Mouse (Mus musculus): ENCODE data around the gene Neu4.
"Not testable (repeated sequence)": the region's sequence is repeated elsewhere in the genome, so short reads cannot be mapped to it uniquely, and the experiment has no call there.

Neu4 gene

GRCm38 (mm10) chr1:94053530-94054216, 33.4 kb downstream of the Neu4 start:
- DNase-seq (ENCODE audit: low read depth, low spot score): no peak

GRCm38 (mm10) chr1:94054481-94054880, 34.2 kb downstream of the Neu4 start:
- DNase-seq (ENCODE audit: low read depth, low spot score): no peak

GRCm38 (mm10) chr1:94055966-94056365, 35.7 kb downstream of the Neu4 start:
- DNase-seq (ENCODE audit: low read depth, low spot score): no peak

GRCm38 (mm10) chr1:94057401-94057800, 37.1 kb downstream of the Neu4 start:
- no peak for DNase-seq (ENCODE audit: low read depth, low spot score)

GRCm38 (mm10) chr1:94058281-94058680, 38.0 kb downstream of the Neu4 start:
- not testable (repeated sequence) for DNase-seq (ENCODE audit: low read depth, low spot score)

GRCm38 (mm10) chr1:94074756-94075155, 54.5 kb downstream of the Neu4 start:
- DNase-seq (ENCODE audit: low read depth, low spot score): no peak

- DNase-seq (ENCODE audit: low read depth, low spot score): no peak
Observed at GRCm38 (mm10) chr1:94076702-94077101, 56.5 kb downstream of the Neu4 start.

All from A20 (cell line).